Mouse (Mus musculus) hematopoietic stem cell, adult 5-6 weeks (primary cell): ENCODE data around the gene Gm45713. TPM values are rescaled to one million over a fixed set of nuclear protein-coding genes. Genes with fewer than 3 reads are reported as not detected.
"Not testable (repeated sequence)": the region's sequence is repeated elsewhere in the genome, so short reads cannot be mapped to it uniquely, and the experiment has no call there.

Experiments
- ATAC-seq, 2 experiments: fragments of 125-278 bp in 1 of 2; replicated peaks in 1 of 2; 2 replicates each; pipeline ENCODE4 v1.8.0; 2016 to 2017; ENCODE audit warnings: inconsistent platforms in 2 of 2, mild to moderate bottlenecking in 2 of 2, moderate number of reproducible peaks in 2 of 2, low read depth in 1 of 2, moderate TSS enrichment in 1 of 2; ENCODE audit not compliant: low FRiP score in 2 of 2, poor library complexity in 2 of 2, severe bottlenecking in 2 of 2, insufficient read depth in 1 of 2, low TSS enrichment in 1 of 2
- total RNA-seq: library from RNA; stranded (forward); fragments of 172-1452, 232-1000 nt; gene quantifications from 2 replicates; pipeline ENCODE4 v1.2.3, GENCODE M21; 2017

Gm45713 gene
- total RNA-seq, 1 experiment from 2014 or later, result 0.35 TPM

DNA sequence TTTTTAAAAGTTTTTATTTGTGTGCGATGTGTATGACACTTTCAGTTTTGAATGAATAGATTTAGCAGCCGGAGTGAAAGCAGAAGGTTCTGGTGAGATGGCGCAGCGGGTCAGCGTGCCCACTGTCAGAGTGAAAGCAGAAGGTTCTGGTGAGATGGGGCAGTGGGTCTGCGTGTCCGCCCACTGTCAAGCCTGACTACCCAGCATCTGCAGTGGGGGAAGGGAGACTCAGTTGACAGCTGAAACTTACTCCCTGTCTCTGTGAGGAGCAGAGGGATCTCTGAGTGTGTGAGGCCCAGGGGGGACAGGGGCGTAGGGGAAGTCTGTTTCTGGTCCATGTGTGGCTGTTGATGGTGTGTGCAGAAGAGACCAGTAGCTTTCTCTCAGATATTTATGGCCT, 18.5 kb downstream of the Gm45713 start:
- ATAC-seq, result no peak

DNA sequence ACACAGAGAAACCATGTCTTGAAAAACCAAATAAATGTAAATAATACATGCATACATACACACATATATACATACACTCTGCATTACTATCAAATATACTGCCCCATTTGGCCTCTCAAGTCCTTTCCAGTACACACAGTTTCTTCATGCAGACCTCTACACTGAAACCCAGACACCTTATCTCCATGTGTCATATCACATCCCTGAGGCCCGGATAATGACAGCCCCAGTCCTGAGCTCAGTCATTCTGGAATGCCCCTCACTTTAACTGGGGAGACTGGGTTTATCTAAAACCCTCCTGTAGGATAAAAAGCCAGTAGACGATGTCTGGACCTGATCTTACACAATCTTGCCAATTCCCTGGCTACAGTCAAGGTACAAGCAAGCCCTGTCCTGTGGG, 22.6 kb downstream of the Gm45713 start:
- no peak for ATAC-seq

DNA sequence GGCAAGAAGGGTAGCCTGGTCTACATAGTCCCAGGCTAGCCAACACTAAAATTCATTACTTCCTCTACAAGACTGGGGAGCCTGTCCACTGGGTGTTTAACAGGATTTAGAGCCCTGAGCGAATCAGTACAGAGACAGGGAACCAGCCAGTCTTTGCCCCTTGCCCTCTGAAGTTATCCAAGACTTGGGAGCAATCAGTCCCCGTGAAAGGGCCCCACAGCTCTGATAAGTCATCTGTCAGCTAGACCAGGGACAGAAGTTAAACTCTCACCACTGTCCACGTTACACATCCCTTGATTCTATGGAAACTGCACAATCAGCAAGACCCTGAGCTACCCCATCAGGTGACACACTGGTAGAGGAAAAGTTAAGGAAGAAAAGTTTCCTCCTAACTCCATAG, 23.5 kb downstream of the Gm45713 start:
- no peak for ATAC-seq

DNA sequence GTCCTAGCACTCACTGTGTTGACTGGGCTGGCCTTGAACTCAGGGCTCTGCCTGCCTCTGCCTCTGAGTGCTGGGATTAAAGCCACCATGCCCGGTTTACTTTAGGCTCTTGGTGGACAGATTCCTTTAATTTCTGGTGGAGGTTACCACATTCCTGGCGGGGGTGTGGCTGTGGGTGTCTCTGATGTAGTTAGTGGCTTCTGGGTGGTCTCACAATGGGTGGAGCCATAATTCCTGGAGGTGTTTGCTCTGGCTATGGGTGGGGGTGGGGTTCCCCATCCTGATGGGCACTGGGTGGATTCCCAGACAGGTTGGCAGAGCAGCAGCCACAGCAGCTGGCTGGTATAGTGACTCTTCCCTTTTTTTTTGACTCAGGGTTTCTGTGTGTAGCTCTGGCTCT, 24.1 kb downstream of the Gm45713 start:
- no peak for ATAC-seq

DNA sequence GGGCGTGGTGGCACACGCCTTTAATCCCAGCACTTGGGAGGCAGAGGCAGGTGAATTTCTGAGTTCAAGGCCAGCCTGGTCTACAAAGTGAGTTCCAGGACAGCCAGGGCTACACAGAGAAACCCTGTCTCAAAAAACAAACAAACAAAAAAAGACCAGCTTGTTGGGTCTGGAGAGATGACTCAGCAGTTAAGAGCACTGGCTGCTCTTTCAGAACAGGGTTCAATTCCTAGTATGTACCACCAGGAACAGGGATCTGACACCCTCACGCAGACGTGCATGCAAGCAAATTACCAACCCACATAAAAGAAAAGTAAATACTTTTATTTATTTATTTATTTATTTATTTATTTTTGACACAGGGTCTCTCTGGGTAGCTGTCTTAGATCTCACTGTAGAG, 25.9 kb downstream of the Gm45713 start:
- not testable (repeated sequence) for ATAC-seq

DNA sequence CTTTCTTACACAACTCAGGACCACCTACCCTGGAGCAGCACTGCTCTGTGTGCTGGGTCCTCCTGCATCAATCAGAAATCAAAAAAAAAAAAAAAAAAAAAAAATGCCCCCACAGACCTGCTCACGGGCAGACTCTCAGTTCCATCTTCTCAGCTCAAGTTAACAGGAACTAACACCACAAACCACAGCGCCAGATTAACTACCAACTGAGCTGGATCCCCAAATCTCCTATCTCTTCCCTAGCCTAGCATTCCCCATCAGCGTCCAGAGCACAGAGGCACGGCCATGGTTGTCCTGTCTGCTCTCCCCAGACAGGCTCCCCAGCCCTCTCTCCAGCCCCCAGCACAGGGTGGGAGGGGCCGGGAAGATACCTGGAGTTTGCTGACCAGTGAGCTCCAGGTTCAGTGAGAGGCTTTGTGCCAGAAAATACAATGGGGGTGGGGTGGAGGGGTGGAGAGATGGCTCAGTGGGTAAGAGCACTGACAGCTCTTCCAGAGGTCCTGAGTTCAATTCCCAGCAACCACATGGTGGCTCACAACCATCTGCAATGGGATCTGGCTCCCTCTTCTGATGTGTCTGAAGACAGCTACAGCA, 28.9 kb downstream of the Gm45713 start:
- no peak for ATAC-seq

DNA sequence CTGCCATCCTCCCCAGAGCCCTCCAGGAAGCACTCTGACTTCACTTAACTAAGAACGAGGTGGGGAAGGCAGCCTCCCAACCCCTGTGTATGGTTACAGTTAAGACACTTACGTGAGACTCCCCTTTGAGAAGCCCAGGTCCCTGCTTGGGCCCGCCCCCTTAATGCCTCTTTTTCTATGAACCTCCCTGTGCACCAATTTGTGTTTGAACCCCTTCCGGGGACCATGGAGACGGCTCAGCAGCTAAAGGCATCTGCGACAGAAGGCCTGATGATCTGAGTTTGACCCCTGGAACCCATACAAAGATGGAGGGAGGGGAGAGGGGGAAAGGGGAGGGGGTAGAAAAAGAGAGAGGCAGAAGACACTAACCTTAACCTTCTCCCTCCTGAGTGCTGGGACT, 29.6 kb downstream of the Gm45713 start:
- no peak for ATAC-seq

DNA sequence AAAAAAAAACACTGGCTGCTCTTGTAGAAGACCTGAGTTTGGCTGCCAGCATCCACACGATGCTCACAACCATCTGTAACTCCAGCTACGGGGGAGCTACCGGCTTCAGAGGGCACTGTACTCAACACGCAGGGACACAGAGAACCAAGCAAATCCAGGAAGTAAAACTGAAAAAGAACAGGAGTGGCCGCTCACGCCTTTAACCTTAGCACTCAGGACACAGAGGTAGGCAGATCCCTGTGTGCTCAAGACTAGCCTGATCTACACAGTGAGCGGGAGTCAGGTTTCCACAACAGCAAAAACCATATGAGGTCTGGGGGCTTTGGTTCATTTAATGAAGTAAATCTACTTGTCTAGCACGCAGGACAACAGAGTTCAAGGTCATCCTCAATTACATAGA, 30.5 kb downstream of the Gm45713 start:
- no peak for ATAC-seq

DNA sequence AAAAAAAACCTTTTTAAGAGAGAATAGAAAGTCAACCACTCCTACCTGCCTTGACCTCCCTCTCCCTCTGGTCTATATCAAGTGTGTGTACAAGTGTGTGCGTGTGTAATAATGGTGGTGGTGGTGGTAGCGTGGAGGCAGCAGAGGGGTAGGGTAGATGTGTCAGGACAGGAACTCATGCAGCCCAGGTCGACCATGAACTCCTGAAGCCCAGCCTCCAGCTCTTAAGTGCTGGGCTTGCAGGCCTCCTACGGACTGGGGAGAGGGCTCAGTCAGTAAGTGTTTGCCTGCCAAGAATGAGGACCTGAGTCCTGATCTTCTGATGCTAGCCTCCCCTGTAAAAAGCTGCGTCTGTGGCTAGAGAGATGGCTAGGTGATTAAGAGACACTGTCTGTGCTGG, 31.1 kb downstream of the Gm45713 start:
- ATAC-seq, result no peak

DNA sequence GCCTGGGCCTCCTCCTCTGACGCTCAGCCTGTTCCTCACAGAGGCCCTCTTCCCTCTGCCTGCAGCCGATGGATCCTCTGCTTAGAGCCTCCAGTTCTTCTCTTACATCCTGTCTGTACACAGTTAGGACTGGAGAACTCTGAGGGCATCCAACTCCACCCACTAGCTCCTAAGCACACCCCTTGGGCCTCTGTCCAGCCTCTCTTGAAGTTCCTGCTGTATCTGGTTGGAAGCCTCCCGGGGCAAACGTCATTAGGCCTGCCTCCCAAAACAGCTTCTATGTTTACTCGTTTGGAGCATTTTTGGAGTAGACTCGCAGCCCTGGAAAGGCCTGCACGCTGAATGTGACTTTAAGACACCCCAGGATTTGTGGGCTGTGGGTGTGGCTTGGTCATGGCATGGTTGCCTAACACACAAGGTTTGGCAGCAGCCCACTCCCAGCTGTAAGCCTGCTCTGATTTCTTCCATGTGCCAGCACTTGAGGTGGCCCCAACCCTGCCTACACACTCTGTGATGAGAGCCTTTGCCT, 32.3 kb downstream of the Gm45713 start, which contains the start of gene Fcgrt:
Gene Fcgrt, minus strand, starts transcription at position 200 of the 529 bp plus-strand sequence.
- peak; percentile 86 to 94 for ATAC-seq

DNA sequence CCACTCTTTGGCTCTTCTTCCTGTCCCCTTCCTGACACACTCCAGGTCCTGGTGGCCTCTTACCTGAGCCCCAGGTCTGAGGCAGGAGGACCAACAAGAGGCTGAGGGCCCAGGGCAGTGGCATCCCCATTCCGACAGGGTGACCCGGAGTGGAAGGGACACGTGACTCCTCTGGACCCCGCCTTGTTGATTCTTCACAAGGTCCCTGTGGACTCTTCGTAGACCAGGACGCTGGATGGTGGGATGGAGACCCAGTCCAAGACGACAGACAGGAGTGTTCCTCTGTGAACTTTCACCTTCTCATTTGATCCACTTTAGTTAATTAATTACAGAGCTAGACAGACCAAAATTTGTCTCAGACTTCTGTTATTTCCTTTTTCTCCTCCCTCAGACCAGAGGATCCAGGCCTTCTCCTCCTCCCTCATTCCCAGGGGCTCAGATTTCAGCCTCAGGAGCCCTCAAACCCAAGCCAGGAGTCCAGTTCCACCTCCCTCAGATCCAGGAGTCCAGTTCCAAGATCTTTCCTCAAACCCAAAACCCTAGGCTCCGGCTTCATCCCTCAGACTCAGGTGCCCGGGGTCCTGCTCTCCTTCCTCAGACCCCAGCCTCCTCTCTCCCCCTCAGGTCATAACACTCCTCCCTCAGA, 33.0 kb downstream of the Gm45713 start:
- no peak for ATAC-seq

DNA sequence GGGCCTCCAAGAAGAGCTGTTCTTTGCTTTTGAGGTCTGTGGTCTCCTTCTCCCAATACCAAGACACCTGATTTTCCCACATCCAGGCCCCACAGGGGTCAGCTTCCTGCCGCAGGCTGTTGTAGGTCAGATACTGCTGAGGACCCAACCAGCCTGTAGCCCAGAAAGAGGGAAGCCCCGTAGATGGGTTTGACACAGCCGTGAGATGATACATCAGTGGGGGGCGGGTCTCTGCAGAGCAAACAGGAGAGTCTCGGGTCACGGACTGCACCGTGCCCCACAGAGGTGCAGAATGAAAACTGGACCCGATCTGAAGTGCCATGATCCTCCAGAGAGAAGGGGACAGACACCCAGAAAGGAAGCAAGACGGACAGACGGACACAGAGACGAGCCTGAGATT, 33.6 kb downstream of the Gm45713 start:
- no peak for ATAC-seq

DNA sequence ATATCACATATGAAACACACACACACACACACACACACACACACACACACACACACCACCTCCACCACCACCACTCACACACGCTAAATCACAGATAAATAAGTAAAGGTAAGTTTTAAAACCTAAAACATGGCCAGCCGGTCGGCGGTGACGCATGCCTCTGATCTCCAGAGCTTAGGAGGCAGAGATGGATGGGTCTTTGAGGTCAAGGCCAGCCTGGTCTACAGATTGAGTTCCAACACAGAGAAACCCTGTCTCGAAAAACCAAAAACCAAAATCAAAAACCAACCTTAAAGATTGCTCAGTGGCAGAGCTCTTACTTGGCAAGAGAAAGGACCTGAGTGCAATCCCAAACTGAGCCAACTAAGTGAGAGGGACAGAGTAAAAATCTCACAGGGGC, 36.0 kb downstream of the Gm45713 start:
- no peak for ATAC-seq

DNA sequence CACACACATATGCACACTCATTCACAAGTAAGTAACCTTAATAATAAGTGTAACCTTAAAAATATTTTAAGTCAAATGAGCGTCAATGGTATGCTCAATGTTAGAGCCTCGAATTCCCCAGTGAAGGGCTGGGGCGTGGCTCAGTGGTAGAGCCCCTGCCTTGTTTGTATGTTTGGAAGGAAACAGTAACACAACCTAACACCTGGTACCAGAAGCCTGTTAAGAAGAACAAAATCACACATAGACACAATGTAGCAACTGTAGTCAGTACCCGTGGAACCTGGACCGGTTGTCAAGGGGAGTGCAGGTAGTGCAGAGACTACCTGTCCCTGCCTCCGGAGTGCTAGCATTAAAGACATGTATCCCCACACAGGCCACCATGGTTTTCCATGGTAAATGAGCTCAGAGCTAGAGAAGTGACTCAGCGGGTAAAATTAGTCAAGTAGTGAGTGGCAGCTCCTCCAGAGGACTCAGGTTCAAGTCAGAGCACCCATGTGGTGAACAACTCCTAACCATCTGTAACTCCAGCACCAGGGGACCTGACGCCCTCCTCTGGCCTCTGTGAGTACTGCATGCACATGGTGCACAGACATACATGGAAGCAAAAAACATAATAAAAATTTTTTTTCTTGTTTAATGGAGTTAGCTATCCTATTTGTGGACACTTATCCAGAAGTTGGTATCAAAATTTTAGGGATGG, 37.3 kb downstream of the Gm45713 start:
- ATAC-seq, result no peak

DNA sequence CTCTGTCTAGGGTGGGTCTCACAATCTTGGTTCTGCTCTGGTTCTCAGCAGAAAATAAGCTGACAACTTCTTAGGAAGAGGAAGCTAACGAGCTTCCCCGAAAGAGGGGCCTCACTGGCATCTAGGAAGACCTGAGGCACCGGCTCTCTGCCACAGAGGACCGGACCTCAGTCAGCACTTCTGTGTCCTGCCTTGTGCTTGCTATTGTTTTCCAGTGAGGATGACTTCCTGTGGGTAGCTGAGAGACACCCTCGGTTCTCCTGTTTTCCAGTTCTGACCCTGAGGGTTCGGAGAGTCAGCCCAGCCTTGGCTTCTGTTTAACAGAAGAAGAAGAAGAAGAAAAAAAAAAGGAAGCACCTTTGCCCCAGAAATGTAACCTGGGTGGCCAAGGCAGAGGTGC, 38.6 kb downstream of the Gm45713 start:
- peak in 1 of 2 experiments; percentile 29; a peak in 1 of 4 replicates for ATAC-seq

DNA sequence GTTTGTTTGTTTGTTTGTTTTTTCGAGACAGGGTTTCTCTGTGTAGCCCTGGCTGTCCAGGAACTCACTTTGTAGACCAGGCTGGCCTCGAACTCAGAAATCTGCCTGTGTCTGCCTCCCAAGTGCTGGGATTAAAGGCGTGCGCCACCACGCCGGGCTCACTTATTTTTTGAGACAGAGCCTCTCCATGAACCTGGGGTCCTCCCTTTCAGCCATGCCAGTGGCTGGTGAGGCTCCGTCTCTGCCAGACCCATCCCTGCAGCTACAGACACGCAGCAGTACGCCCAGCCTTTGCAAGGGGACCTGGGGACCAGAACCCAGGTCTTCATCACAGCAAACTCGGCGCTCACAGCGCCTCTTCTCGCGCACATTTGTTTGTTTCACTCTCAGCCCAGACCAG, 40.1 kb downstream of the Gm45713 start:
- ATAC-seq, result not testable (repeated sequence)

DNA sequence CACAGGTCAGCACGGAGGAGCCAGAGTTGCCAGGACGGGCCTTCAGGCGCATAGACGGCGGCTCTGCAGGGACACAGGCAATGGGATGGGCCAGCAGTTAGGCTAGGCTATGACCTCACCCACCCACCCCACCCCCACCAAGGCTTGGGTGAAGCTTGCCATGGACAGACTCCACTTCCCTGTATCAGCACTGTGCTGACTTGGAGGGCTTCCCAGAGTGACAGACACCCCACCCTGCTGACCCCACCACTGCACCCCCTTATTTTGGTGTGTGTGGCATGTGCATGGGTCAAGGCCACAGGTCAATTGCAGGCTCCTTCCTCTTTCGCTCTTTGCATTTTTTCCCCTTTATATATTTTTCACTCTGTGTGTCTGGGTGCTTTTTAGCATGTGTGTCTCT, 40.7 kb downstream of the Gm45713 start:
- ATAC-seq, result no peak

DNA sequence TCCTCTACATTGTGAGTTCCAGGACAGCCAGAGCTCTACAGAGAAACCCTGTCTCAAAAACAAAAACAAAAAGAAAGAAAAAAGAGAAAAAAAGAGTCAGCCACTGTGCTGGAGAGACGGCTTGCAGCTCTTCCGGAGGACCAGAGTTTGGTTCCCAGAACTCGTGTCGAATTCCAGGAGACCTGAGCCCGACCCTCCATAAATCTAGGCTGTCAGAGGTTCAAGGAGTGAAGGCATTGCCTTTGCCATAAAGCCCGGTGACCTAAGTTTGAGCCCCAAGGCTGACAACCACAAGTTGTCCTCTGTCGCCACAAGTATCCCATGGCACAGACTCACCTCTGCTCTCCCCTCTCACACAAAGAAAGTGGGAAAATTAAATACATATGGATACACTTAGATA, 41.9 kb downstream of the Gm45713 start:
- ATAC-seq, result no peak
